Mouse (Mus musculus) neural tube, embryonic 12.5 days (tissue): ENCODE results near the gene Ssh1. TPM values are rescaled to one million over a fixed set of nuclear protein-coding genes. Genes with fewer than 3 reads are reported as not detected.

Experiments used
- ATAC-seq: fragments of 200-750 bp; cut with Nextera tagmentation; 2 replicates; pipeline ENCODE4 v1.8.0; 2017; ENCODE audit warnings: low read depth, mild to moderate bottlenecking, moderate TSS enrichment, moderate library complexity; ENCODE audit not compliant: low FRiP score
- H3K27ac ChIP-seq: fragments of 300-500 bp; sonication (generic); 2 replicates; pipeline ENCODE4 v1.5.1; 2016
- H3K27me3 ChIP-seq: fragments of 300-500 bp; sonication (generic); replicated peaks from 2 replicates; pipeline ENCODE4 v1.6.1; 2016; ENCODE audit warnings: mild to moderate bottlenecking
- H3K36me3 ChIP-seq: fragments of 300-500 bp; sonication (generic); 2 replicates; pipeline ENCODE4 v1.6.1; 2016; ENCODE audit warnings: mild to moderate bottlenecking
- H3K4me1 ChIP-seq: fragments of 300-500 bp; sonication (generic); 2 replicates; pipeline ENCODE4 v1.6.1; 2016
- H3K4me2 ChIP-seq: fragments of 300-500 bp; sonication (generic); replicated peaks from 2 replicates; pipeline ENCODE4 v1.6.1; 2016; ENCODE audit warnings: mild to moderate bottlenecking
- H3K4me3 ChIP-seq: fragments of 300-500 bp; sonication (generic); 2 replicates; pipeline ENCODE4 v1.5.1; 2016
- H3K9ac ChIP-seq: fragments of 300-500 bp; sonication (generic); 2 replicates; pipeline ENCODE4 v1.6.1; 2016; ENCODE audit warnings: mild to moderate bottlenecking
- H3K9me3 ChIP-seq: fragments of 300-500 bp; sonication (generic); 2 replicates; pipeline ENCODE4 v1.6.1; 2016; ENCODE audit warnings: mild to moderate bottlenecking
- WGBS: fragments of 180-500 bp; shearing (Covaris S2); methylation state at CpG from one replicate; pipeline ENCODE4 v1.1.7; 2016; 5-methylcytosine and 5-hydroxymethylcytosine counted together
- polyA plus RNA-seq: library from polyadenylated mRNA; unstranded; fragments of >200 nt; fragmentation: Nextera tagmentation; extraction: Ambion mirVana; gene quantifications from 2 replicates; pipeline ENCODE4 v1.2.1, GENCODE M21; 2016

The Ssh1 gene
- polyA plus RNA-seq, 1 experiment from 2014 or later, result 21.0 TPM

- H3K9me3 ChIP-seq, result no peaks in the 10 kb centered on the region
- H3K4me2 ChIP-seq, result no peak overlapping the region
- H3K9ac ChIP-seq, result no peak overlapping the region
- no peak overlapping the region for H3K27ac ChIP-seq
- peaks cover 45% of the 10 kb centered on the region for H3K4me1 ChIP-seq
- H3K36me3 ChIP-seq, result peaks cover 17% of the 10 kb centered on the region
- WGBS, result 85% methylated on average over 5 of the region's 5 CpGs
- ATAC-seq, result no peak
- H3K4me3 ChIP-seq, result no peak overlapping the region
- no peaks in the 10 kb centered on the region for H3K27me3 ChIP-seq
These were observed 3.1 kb downstream of the Ssh1 start for GRCm38 (mm10) chr5:113990593-113990992.

DNA sequence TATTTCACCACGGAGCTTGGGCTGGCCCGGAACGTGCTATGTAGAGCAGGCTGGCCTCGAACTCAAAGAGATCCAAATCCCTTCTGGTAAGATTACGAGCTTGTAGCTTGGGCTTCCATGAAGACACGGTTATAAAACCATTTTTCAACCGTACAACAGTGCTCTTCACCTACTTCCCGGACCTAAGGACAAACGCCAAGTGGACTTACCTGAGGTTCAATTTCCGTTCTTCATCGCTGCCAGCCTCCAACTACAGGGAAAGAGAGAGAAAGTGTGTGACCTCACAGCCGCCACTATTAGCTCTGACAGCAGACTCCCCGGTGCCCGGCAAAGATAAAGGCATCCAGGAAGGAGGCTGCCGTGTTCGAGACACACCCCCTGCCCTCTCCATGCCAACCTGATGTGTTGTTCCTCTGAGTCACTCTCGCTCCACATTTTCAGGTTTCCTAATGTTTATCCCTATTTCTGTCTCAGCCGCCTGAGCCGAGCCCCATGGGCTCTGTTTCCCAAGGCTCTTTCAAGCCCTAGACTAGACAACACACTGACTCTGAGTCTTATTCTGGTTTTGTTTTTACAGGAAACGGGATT, 4.2 kb downstream of the Ssh1 start:
- no peaks in the 10 kb centered on the region for H3K27me3 ChIP-seq
- H3K27ac ChIP-seq, result no peak overlapping the region
- 93% methylated on average over 20 of the region's 20 CpGs for WGBS
- no peaks in the 10 kb centered on the region for H3K9me3 ChIP-seq
- no peak overlapping the region for H3K9ac ChIP-seq
- H3K4me3 ChIP-seq, result no peak overlapping the region
- peaks cover 45% of the 10 kb centered on the region for H3K4me1 ChIP-seq
- ATAC-seq, result no peak
- peaks cover 17% of the 10 kb centered on the region for H3K36me3 ChIP-seq
- no peak overlapping the region for H3K4me2 ChIP-seq

GRCm38 (mm10) chr5:113986182-113986961, 7.3 kb downstream of the Ssh1 start:
- H3K9ac ChIP-seq, result no peak overlapping the region
- H3K4me3 ChIP-seq, result no peak overlapping the region
- H3K36me3 ChIP-seq, result peaks cover 22% of the 10 kb centered on the region
- H3K27me3 ChIP-seq, result no peaks in the 10 kb centered on the region
- H3K4me1 ChIP-seq, result peaks cover 25% of the 10 kb centered on the region
- 37% methylated on average over 9 of the region's 9 CpGs for WGBS
- ATAC-seq, result no peak
- no peak overlapping the region for H3K27ac ChIP-seq
- no peaks in the 10 kb centered on the region for H3K9me3 ChIP-seq
- no peak overlapping the region for H3K4me2 ChIP-seq

DNA sequence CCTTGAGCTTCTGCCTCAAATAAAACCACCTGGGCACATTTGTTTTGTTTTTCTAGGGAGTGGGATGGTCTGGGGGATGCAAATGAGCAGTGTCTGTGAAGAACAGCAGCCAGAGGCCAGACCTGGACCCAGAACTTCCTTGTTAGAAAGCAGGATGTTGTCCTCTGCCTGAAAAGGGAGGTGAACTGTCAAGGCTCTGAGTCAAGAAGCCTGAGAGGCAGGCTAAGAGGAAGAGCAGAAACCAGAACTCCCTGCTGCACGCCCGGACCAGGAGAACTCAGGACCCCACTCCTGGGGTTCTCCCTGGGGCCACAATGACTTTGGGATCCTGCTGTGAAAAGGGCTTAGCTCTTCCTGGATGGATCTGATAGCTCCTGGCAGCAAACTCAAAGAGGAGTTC, 8.0 kb downstream of the Ssh1 start:
- Histone ChIP-seq H3K4me3 (no peak overlapping the region), H3K27me3 (no peaks in the 10 kb centered on the region), H3K36me3 (peaks cover 22% of the 10 kb centered on the region), H3K27ac (no peak overlapping the region), H3K9me3 (no peaks in the 10 kb centered on the region), H3K9ac (no peak overlapping the region), H3K4me1 (peaks cover 19% of the 10 kb centered on the region), H3K4me2 (no peak overlapping the region)
- 81% methylated on average over 2 of the region's 2 CpGs for WGBS
- no peak for ATAC-seq

- Histone ChIP-seq H3K36me3 (peaks cover 18% of the 10 kb centered on the region), H3K27ac (no peak overlapping the region), H3K27me3 (no peaks in the 10 kb centered on the region), H3K4me1 (peaks cover 15% of the 10 kb centered on the region), H3K4me2 (no peak overlapping the region), H3K9ac (no peak overlapping the region), H3K4me3 (no peak overlapping the region), H3K9me3 (no peaks in the 10 kb centered on the region)
- WGBS, result 91% methylated on average over 13 of the region's 13 CpGs
- no peak for ATAC-seq
These were observed 9.5 kb downstream of the Ssh1 start for GRCm38 (mm10) chr5:113984025-113984740.

GRCm38 (mm10) chr5:113983541-113983940, 10.2 kb downstream of the Ssh1 start:
- Histone ChIP-seq H3K27me3 (no peaks in the 10 kb centered on the region), H3K27ac (no peak overlapping the region), H3K4me2 (no peak overlapping the region), H3K36me3 (peaks cover 15% of the 10 kb centered on the region), H3K9me3 (no peaks in the 10 kb centered on the region), H3K9ac (no peak overlapping the region), H3K4me1 (peaks cover 15% of the 10 kb centered on the region), H3K4me3 (no peak overlapping the region)
- WGBS, result 64% methylated on average over 6 of the region's 6 CpGs
- ATAC-seq, result no peak

DNA sequence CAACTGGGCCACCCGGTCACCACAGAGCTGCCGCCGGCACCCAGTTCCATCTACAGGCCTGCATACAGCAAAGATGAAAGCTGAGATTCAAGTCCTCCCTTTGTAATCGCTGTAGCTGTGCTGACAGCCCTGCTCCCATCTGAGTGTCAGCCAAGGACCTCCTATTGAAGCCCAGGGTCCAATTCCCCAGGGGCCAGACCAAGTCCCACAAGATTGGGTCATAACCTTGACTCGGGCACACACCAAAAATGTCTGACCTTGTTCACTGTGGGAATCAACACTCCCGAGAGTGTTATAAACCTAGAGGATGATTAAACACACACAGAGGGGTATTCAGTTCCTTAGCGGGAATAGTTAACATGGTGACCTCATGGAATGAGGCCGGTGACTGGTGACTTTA, 11.9 kb downstream of the Ssh1 start:
- Histone ChIP-seq H3K27ac (no peak overlapping the region), H3K9me3 (no peaks in the 10 kb centered on the region), H3K27me3 (no peaks in the 10 kb centered on the region), H3K4me3 (no peak overlapping the region), H3K4me2 (no peak overlapping the region), H3K4me1 (peaks cover 19% of the 10 kb centered on the region), H3K36me3 (peaks cover 15% of the 10 kb centered on the region), H3K9ac (no peak overlapping the region)
- ATAC-seq, result no peak
- WGBS, result 72% methylated on average over 8 of the region's 8 CpGs

GRCm38 (mm10) chr5:113981171-113981570, 12.5 kb downstream of the Ssh1 start:
- Histone ChIP-seq H3K27ac (no peak overlapping the region), H3K9me3 (no peaks in the 10 kb centered on the region), H3K4me1 (peaks cover 12% of the 10 kb centered on the region), H3K4me2 (no peak overlapping the region), H3K36me3 (peaks cover 10% of the 10 kb centered on the region), H3K9ac (no peak overlapping the region), H3K4me3 (no peak overlapping the region), H3K27me3 (no peaks in the 10 kb centered on the region)
- ATAC-seq, result no peak
- 82% methylated on average over 6 of the region's 6 CpGs for WGBS

- no peak overlapping the region for H3K9ac ChIP-seq
- H3K27ac ChIP-seq, result no peak overlapping the region
- WGBS, result 80% methylated on average over 1 of the region's 1 CpGs
- peaks cover 8% of the 10 kb centered on the region; the same call in 1 of the 2 replicates for H3K36me3 ChIP-seq
- H3K4me2 ChIP-seq, result no peak overlapping the region
- H3K27me3 ChIP-seq, result no peaks in the 10 kb centered on the region
- no peaks in the 10 kb centered on the region for H3K9me3 ChIP-seq
- no peak for ATAC-seq
- H3K4me1 ChIP-seq, result peaks cover 10% of the 10 kb centered on the region
- no peak overlapping the region for H3K4me3 ChIP-seq
These were observed 13.2 kb downstream of the Ssh1 start for GRCm38 (mm10) chr5:113980511-113980910.

- no peak overlapping the region for H3K9ac ChIP-seq
- 80% methylated on average over 8 of the region's 8 CpGs for WGBS
- peaks cover 4% of the 10 kb centered on the region; the same call in 1 of the 2 replicates for H3K36me3 ChIP-seq
- no peak for ATAC-seq
- no peak overlapping the region for H3K4me3 ChIP-seq
- H3K27ac ChIP-seq, result no peak overlapping the region
- no peaks in the 10 kb centered on the region for H3K27me3 ChIP-seq
- no peak overlapping the region for H3K4me2 ChIP-seq
- no peaks in the 10 kb centered on the region for H3K9me3 ChIP-seq
- peaks cover 37% of the 10 kb centered on the region for H3K4me1 ChIP-seq
These were observed 16.4 kb downstream of the Ssh1 start for GRCm38 (mm10) chr5:113977309-113977708.

DNA sequence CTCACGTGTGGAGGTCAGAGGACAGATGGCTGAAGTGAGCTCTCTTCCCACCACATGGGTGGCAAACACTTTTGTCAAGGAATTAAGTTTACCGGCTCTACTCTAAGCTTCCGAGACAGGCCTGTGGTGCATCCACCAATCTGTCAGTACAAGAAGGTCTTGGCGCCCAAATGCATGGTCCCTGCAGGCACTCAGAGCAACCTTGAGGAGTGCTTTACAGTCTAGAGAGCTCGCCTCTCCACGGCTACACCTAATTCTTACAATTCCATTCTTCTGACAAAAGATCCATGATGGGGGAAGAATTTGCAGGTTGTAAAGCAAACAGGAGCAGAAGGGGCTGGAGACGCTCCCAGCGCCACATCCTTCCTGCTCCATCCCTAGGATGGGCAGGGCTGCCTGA, 17.1 kb downstream of the Ssh1 start:
- Histone ChIP-seq H3K4me2 (no peak overlapping the region), H3K9me3 (no peaks in the 10 kb centered on the region), H3K4me1 (peaks cover 37% of the 10 kb centered on the region), H3K27me3 (no peaks in the 10 kb centered on the region), H3K4me3 (no peak overlapping the region), H3K9ac (no peak overlapping the region), H3K27ac (no peak overlapping the region), H3K36me3 (peaks cover 4% of the 10 kb centered on the region; the same call in 1 of the 2 replicates)
- ATAC-seq, result no peak
- WGBS, result 89% methylated on average over 8 of the region's 8 CpGs

- no peaks in the 10 kb centered on the region for H3K9me3 ChIP-seq
These were observed 18.0 kb downstream of the Ssh1 start for GRCm38 (mm10) chr5:113975538-113976215.

More at GRCm38 (mm10) chr5:113975538-113976215, 18.0 kb downstream of the Ssh1 start:
- no peak for ATAC-seq
- Histone ChIP-seq H3K36me3 (peaks cover 4% of the 10 kb centered on the region; the same call in 1 of the 2 replicates), H3K4me1 (peaks cover 37% of the 10 kb centered on the region), H3K4me3 (no peak overlapping the region), H3K27ac (no peak overlapping the region), H3K4me2 (no peak overlapping the region), H3K9ac (no peak overlapping the region), H3K27me3 (no peaks in the 10 kb centered on the region)
- 68% methylated on average over 9 of the region's 9 CpGs for WGBS
